Mouse (Mus musculus) myocyte (in vitro differentiated cells): ENCODE data around the gene Mmab.

Experiments used
- CEBPB ChIP-seq: IDR thresholded peaks from 2 replicates; pipeline ENCODE4 v1.6.1; 2011; ENCODE audit warnings: mild to moderate bottlenecking, moderate library complexity; ENCODE audit not compliant: poor library complexity, insufficient read depth, severe bottlenecking
- E2F4 ChIP-seq: IDR thresholded peaks from one replicate; pipeline ENCODE4 v1.6.1; 2011; ENCODE audit warnings: mild to moderate bottlenecking, control low read depth, moderate library complexity; ENCODE audit not compliant: insufficient read depth
- MAX ChIP-seq: IDR thresholded peaks from one replicate; pipeline ENCODE4 v1.6.1; 2011; ENCODE audit warnings: low read depth, mild to moderate bottlenecking, control low read depth
- MYOD1 ChIP-seq, 3 experiments: IDR thresholded peaks; one replicate each; pipeline ENCODE4 v1.6.1; 2011; ENCODE audit warnings: control low read depth in 2 of 3, low read depth in 2 of 3, mild to moderate bottlenecking in 2 of 3, moderate library complexity in 1 of 3; ENCODE audit not compliant: insufficient read length in 2 of 3, control insufficient read depth in 1 of 3
- MYOG ChIP-seq, 3 experiments: IDR thresholded peaks; one replicate each; pipeline ENCODE4 v1.6.1; 2011; ENCODE audit warnings: control low read depth in 2 of 3, low read depth in 2 of 3, mild to moderate bottlenecking in 2 of 3; ENCODE audit not compliant: insufficient read length in 2 of 3, control insufficient read depth in 1 of 3, insufficient read depth in 1 of 3
- POLR2A ChIP-seq: IDR thresholded peaks from one replicate; pipeline ENCODE4 v1.6.1; 2011; ENCODE audit warnings: low read depth, mild to moderate bottlenecking, control low read depth, moderate library complexity; ENCODE audit not compliant: insufficient read length
- POLR2AphosphoS2 ChIP-seq: IDR thresholded peaks from one replicate; pipeline ENCODE4 v1.6.1; 2011; ENCODE audit warnings: low read depth, control low read depth; ENCODE audit not compliant: insufficient read length
- REST ChIP-seq: IDR thresholded peaks from one replicate; pipeline ENCODE4 v1.6.1; 2011; ENCODE audit warnings: mild to moderate bottlenecking, control low read depth, moderate library complexity; ENCODE audit not compliant: insufficient read depth, insufficient read length
- SRF ChIP-seq: IDR thresholded peaks from one replicate; pipeline ENCODE4 v1.6.1; 2011; ENCODE audit warnings: low read depth; ENCODE audit not compliant: control insufficient read depth, insufficient read length
- TCF12 ChIP-seq: IDR thresholded peaks from one replicate; pipeline ENCODE4 v1.6.1; 2011; ENCODE audit warnings: mild to moderate bottlenecking, control low read depth; ENCODE audit not compliant: poor library complexity, insufficient read depth, severe bottlenecking
- TCF3 ChIP-seq: IDR thresholded peaks from one replicate; pipeline ENCODE4 v1.6.1; 2011; ENCODE audit warnings: low read depth, control low read depth; ENCODE audit not compliant: insufficient read length
- USF1 ChIP-seq: IDR thresholded peaks from one replicate; pipeline ENCODE4 v1.6.1; 2011; ENCODE audit warnings: low read depth, mild to moderate bottlenecking, control low read depth, moderate library complexity

DNA sequence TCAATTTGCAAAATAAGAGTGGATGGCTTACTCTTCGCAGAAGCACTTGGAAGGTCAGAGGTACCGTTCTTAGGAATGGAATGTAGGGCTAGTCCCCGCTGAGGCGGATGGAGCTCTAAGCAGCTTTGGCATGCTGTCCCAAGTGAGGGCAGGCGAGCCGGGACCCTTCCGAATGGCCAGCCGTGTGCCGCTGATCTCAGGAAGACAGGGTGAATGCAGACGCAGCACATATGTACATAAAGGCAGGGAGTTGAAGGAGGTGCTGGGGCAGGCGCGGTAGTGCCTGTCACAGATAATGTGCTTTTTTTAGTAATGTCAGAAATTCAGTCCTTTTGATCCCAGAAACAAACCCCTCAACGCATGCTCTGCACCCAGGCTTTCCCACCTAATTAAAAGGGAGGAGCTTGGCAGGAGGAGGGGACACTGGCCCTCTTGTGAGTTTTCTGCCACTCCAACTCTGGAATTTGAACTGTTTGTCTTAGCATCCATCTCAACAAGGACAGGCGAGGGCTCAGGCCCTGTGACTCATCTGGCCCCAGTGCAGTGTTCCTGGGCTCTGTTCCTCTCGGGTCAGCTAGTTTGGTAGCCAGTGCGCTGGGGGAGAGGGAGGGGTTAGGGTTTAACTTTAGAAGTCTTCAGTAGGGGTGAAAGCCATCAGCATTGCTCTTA is 30.7 kb downstream of the Mmab start:
- TF ChIP-seq POLR2A (no peak), CEBPB (no peak), MYOG (IDR thresholded peaks at IDR 0.05; ENCODE audit: control insufficient read depth in 1 of 3, insufficient read depth in 1 of 3, insufficient read length in 2 of 3, low read depth in 2 of 3) (no peak), E2F4 (no peak), SRF (no peak), MAX (no peak), USF1 (no peak), TCF12 (no peak), POLR2AphosphoS2 (no peak), TCF3 (no peak), MYOD1 (IDR thresholded peaks at IDR 0.05; ENCODE audit: control insufficient read depth in 1 of 3, insufficient read length in 2 of 3, low read depth in 2 of 3) (no peak), REST (no peak)
